Mouse (Mus musculus) mammary gland, adult 2 months (tissue): ENCODE data around the gene Acp2. TPM values are rescaled to one million over a fixed set of nuclear protein-coding genes. Genes with fewer than 3 reads are reported as not detected.

Source experiments
- polyA plus RNA-seq: library from polyadenylated mRNA; depleted of rRNA; stranded (reverse); fragments of >200 nt; gene quantifications from 2 replicates; pipeline ENCODE4 v1.2.3, GENCODE M21; 2012; ENCODE audit warnings: low replicate concordance; rRNA removed

Acp2 gene
- polyA plus RNA-seq: 31.3 and 41.3 TPM in 2 replicates

GRCm38 (mm10) chr2:91202222-91202971 is at the start of gene Acp2, which contains the start of gene Nr1h3:
TSS of gene Acp2 (plus strand) at chr2:91202885.
TSS of gene Nr1h3 (minus strand) at chr2:91202834.

GRCm38 (mm10) chr2:91183711-91184405 is 18.8 kb upstream of the Acp2 start, which contains the start of gene Madd:
TSS of gene Madd (minus strand) at chr2:91183837.

GRCm38 (mm10) chr2:91236601-91237510 is 34.2 kb downstream of the Acp2 start, which contains the start of gene Ddb2:
TSS of gene Ddb2 (minus strand) at chr2:91236982.

GRCm38 (mm10) chr2:91255661-91256150 is 53.0 kb downstream of the Acp2 start, which contains the start of gene Pacsin3:
TSS of gene Pacsin3 (plus strand) at chr2:91255954.

Other genes starting within 250 kb of the Acp2 start
- gene Rapsn, start 167.3 kb upstream of the Acp2 start, polyA plus RNA-seq: 3.6 and 9.9 TPM in 2 replicates
- gene Psmc3, start 148.9 kb upstream of the Acp2 start, polyA plus RNA-seq: 47.3 and 73.2 TPM in 2 replicates
- gene Slc39a13, start 132.5 kb upstream of the Acp2 start, polyA plus RNA-seq: 70.6 and 95.5 TPM in 2 replicates
- 79.3 and 90.0 TPM in 2 replicates for gene Spi1, start 120.5 kb upstream of the Acp2 start, polyA plus RNA-seq
- 0.19 and 0.27 TPM in 2 replicates for gene Mybpc3, start 84.7 kb upstream of the Acp2 start, polyA plus RNA-seq
- gene Madd, start 19.0 kb upstream of the Acp2 start, polyA plus RNA-seq: 27.3 and 28.6 TPM in 2 replicates
- 135 and 138 TPM in 2 replicates for gene Nr1h3, start 51 bp upstream of the Acp2 start, polyA plus RNA-seq
- 14.5 and 28.4 TPM in 2 replicates for gene Ddb2, start 34.1 kb downstream of the Acp2 start, polyA plus RNA-seq
- 27.4 and 58.8 TPM in 2 replicates for gene Pacsin3, start 53.1 kb downstream of the Acp2 start, polyA plus RNA-seq
- gene Arfgap2, start 62.1 kb downstream of the Acp2 start, polyA plus RNA-seq: 35.7 and 52.3 TPM in 2 replicates
- 9.0 and 19.7 TPM in 2 replicates for gene 1110051M20Rik, start 241.8 kb downstream of the Acp2 start, polyA plus RNA-seq